Mouse (Mus musculus): ENCODE results near the gene Ddah2.

DNA sequence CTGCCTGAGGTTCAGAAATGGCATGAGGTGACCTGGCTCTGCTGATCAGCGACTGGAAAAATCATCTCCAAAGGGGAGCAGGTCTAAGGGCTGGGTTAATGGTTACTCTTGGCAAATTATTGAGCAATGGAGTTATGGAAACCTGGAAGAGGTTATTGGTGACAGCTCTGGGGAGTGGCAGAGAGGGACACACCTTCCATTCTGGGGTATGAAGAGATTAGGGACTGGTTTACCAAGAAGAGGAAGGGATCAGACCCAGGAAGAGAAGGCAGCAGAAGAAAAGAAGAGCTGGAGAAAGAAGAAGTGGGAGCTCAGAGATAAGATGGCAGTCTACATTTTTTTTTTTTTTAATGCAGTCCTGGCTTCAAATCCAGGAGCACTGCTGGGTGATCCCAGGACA, 11.1 kb upstream of the Ddah2 start:
- TF ChIP-seq CTCF (IDR thresholded peaks at IDR 0.05; ENCODE audit: borderline replicate concordance, control insufficient read depth, extremely low read depth, insufficient read depth, low read length, poor library complexity): no peak
- no peak for TF ChIP-seq POLR2A (IDR thresholded peaks at IDR 0.05; ENCODE audit: control insufficient read depth, extremely low read depth, insufficient read depth, low read length, poor library complexity)
